Mouse (Mus musculus): ENCODE data around the gene Rps16.
A peak's percentile ranks its signal among the peaks of the same experiment; 100 is the strongest.
"Not testable (repeated sequence)": the region's sequence is repeated elsewhere in the genome, so short reads cannot be mapped to it uniquely, and the experiment has no call there.

Gene Rps16

GRCm38 (mm10) chr7:28374647-28375046 is 24.2 kb downstream of the Rps16 start:
- peak in 1 of 2 experiments; percentile 24 for DNase-seq

GRCm38 (mm10) chr7:28375176-28375921 is 24.9 kb downstream of the Rps16 start:
- DNase-seq, result peak; percentile 94 to 97

- peak; percentile 59 to 76 for DNase-seq
Observed at GRCm38 (mm10) chr7:28376011-28376771, 25.7 kb downstream of the Rps16 start.

- peak in 1 of 2 experiments; percentile 51 for DNase-seq
Observed at GRCm38 (mm10) chr7:28377190-28378065, 27.0 kb downstream of the Rps16 start.

- DNase-seq, result peak; percentile 56 to 64
Observed at GRCm38 (mm10) chr7:28378066-28378690, 27.7 kb downstream of the Rps16 start.

- peak; percentile 94 to 96 for DNase-seq
Observed at GRCm38 (mm10) chr7:28378769-28379651, 28.6 kb downstream of the Rps16 start.

GRCm38 (mm10) chr7:28380237-28381016 is 30.0 kb downstream of the Rps16 start, which contains the start of gene Zfp36:
TSS of gene Zfp36 (minus strand) at chr7:28380253.
- DNase-seq, result no peak

- DNase-seq, result peak; percentile 84 to 91
Observed at GRCm38 (mm10) chr7:28381017-28381790, 30.8 kb downstream of the Rps16 start.

- peak; percentile 91 to 95 for DNase-seq
Observed at GRCm38 (mm10) chr7:28381938-28382337, 31.5 kb downstream of the Rps16 start.

- peak in 1 of 2 experiments; percentile 59 for DNase-seq
Observed at GRCm38 (mm10) chr7:28382347-28382951, 32.0 kb downstream of the Rps16 start.

GRCm38 (mm10) chr7:28382981-28383396 is 32.5 kb downstream of the Rps16 start:
- peak; percentile 67 to 81 for DNase-seq

- DNase-seq, result no peak
Observed at GRCm38 (mm10) chr7:28383606-28384005, 33.2 kb downstream of the Rps16 start.

- peak; percentile 61 to 78 for DNase-seq
Observed at GRCm38 (mm10) chr7:28384162-28384561, 33.7 kb downstream of the Rps16 start.

- DNase-seq, result peak; percentile 34 to 64
Observed at GRCm38 (mm10) chr7:28385196-28385595, 34.7 kb downstream of the Rps16 start.

GRCm38 (mm10) chr7:28386007-28386406 is 35.6 kb downstream of the Rps16 start:
- DNase-seq, result peak in 1 of 2 experiments; percentile 47

- DNase-seq, result peak; percentile 88 to 89
Observed at GRCm38 (mm10) chr7:28386462-28386861, 36.0 kb downstream of the Rps16 start.

- DNase-seq, result peak in 1 of 2 experiments; percentile 24
Observed at GRCm38 (mm10) chr7:28386877-28387276, 36.4 kb downstream of the Rps16 start.

GRCm38 (mm10) chr7:28387384-28387783 is 36.9 kb downstream of the Rps16 start:
- DNase-seq, result not testable (repeated sequence)

- DNase-seq, result no peak
Observed at GRCm38 (mm10) chr7:28390331-28390730, 39.9 kb downstream of the Rps16 start.

All from thymus, postnatal 36 days (tissue).